8 mouse cellular contexts compared by ENCODE assay signal in genomic region chr16:23223871-23224469, GRCm38 (mm10). TPM values are rescaled to one million over a fixed set of nuclear protein-coding genes. Genes with fewer than 3 reads are reported as not detected.
DNase-seq lines count a peak whose midpoint lies in the region; ATAC-seq and TF ChIP-seq lines count a peak whose summit lies in the region.

No protein-coding gene starts in this region.

- peak overlapping the region; percentile 92; the same call in 1 of the 2 replicates for H3K9ac ChIP-seq in limb, embryonic 14.5 days (ENCODE audit: low read depth, low read length, severe bottlenecking)

- peaks cover 28% of the 10 kb centered on the region for H3K4me1 ChIP-seq in heart, embryonic 10.5 days
- peaks cover 9% of the 10 kb centered on the region; the same call in 1 of the 2 replicates for H3K4me1 ChIP-seq in spleen, adult 2 months (ENCODE audit: control insufficient read depth, insufficient read depth, insufficient read length)
- peaks cover 7% of the 10 kb centered on the region; the same call in 1 of the 2 replicates for H3K4me1 ChIP-seq in limb, embryonic 14.5 days (ENCODE audit: control insufficient read depth, insufficient read depth, low read length)

- 22% methylated on average over 12 of the region's 12 CpGs for WGBS in heart, embryonic 10.5 days
- WGBS in spleen, adult 2 months = 18% methylated on average over 12 of the region's 12 CpGs
- WGBS in limb, embryonic 14.5 days = 29% methylated on average over 12 of the region's 12 CpGs

- H3K27ac ChIP-seq in heart, embryonic 10.5 days = peak overlapping the region; percentile 91; the same call in 1 of the 2 replicates
- peak overlapping the region; percentile 74 for H3K27ac ChIP-seq in spleen, adult 2 months (ENCODE audit: insufficient read depth, low read length)
- no peak overlapping the region; the same call in 1 of the 2 replicates for H3K27ac ChIP-seq in limb, embryonic 14.5 days (replicated peaks; ENCODE audit: low read depth, low read length)

- no peak for TF ChIP-seq CTCF in spleen, adult 2 months (IDR thresholded peaks at IDR 0.05; ENCODE audit: extremely low read depth, insufficient read depth, insufficient read length, insufficient replicate concordance)

- peak overlapping the region; percentile 86; the same call in 1 of the 2 replicates for H3K4me3 ChIP-seq in heart, embryonic 10.5 days
- H3K4me3 ChIP-seq in spleen, adult 2 months (ENCODE audit: extremely low read depth, insufficient read depth, insufficient read length) = peak overlapping the region; percentile 44
- H3K4me3 ChIP-seq in limb, embryonic 14.5 days (replicated peaks; ENCODE audit: low read length) = peak overlapping the region; percentile 80

- H3K4me2 ChIP-seq in limb, embryonic 14.5 days (replicated peaks; ENCODE audit: low read depth, low read length, severe bottlenecking) = peak overlapping the region; percentile 89

- H3K9me3 ChIP-seq in heart, embryonic 10.5 days = no peaks in the 10 kb centered on the region
- no peaks in the 10 kb centered on the region for H3K9me3 ChIP-seq in limb, embryonic 14.5 days (ENCODE audit: control insufficient read depth, low read length)

- H3K27me3 ChIP-seq in heart, embryonic 10.5 days (ENCODE audit: insufficient read depth, poor library complexity, severe bottlenecking) = peaks cover 24% of the 10 kb centered on the region
- H3K27me3 ChIP-seq in spleen, adult 2 months (ENCODE audit: control insufficient read depth, insufficient read depth, low read length) = no peaks in the 10 kb centered on the region; the same call in 1 of the 2 replicates
- H3K27me3 ChIP-seq in limb, embryonic 14.5 days (ENCODE audit: control insufficient read depth, insufficient read depth, low read length) = no peaks in the 10 kb centered on the region

- ATAC-seq in limb, embryonic 14.5 days (ENCODE audit: low FRiP score, low read depth) = no peak

- no peaks in the 10 kb centered on the region for H3K36me3 ChIP-seq in heart, embryonic 10.5 days
- H3K36me3 ChIP-seq in spleen, adult 2 months (ENCODE audit: control insufficient read depth, insufficient read depth, low read length) = no peaks in the 10 kb centered on the region
- H3K36me3 ChIP-seq in limb, embryonic 14.5 days (ENCODE audit: control insufficient read depth, insufficient read depth, low read length) = no peaks in the 10 kb centered on the region

- TF ChIP-seq POLR2A in spleen, adult 2 months (IDR thresholded peaks at IDR 0.05; ENCODE audit: low read depth, low read length) = no peak
- TF ChIP-seq POLR2A in limb, embryonic 14.5 days (IDR thresholded peaks at IDR 0.05; ENCODE audit: borderline replicate concordance, extremely low read depth, insufficient read depth, insufficient read length) = no peak

- DNase-seq in heart, embryonic 10.5 days (ENCODE audit: low spot score) = peak; percentile 68
- no peak for DNase-seq in heart, postnatal 4 days
- no peak for DNase-seq in spleen, adult 2 months (ENCODE audit: low read depth in 1 of 2, low spot score in 2 of 2)
- DNase-seq in spleen, adult 18-20 months = no peak
- no peak for DNase-seq in limb, embryonic 14.5 days (ENCODE audit: low spot score)
- DNase-seq in testis, postnatal 14 days (ENCODE audit: low spot score) = peak; percentile 21
- DNase-seq in adrenal gland, postnatal 4 days (ENCODE audit: low spot score in 2 of 2) = no peak
- DNase-seq in lung, postnatal 25 days (ENCODE audit: low spot score) = no peak

RNA-seq across cellular contexts. Expression of gene St6gal1, which starts 0.6 kb away (rescaled TPM):
- polyA plus RNA-seq in heart, embryonic 10.5 days (2016; fragmentation: Nextera tagmentation; extraction: Ambion mirVana) = 11.2 and 18.0 TPM in 2 replicates
- 10 to 100 TPM; 19.8 to 20.3 TPM for total RNA-seq in heart, postnatal 4 days (2021)
- 30.5 and 33.1 TPM in 2 replicates for polyA plus RNA-seq in spleen, adult 2 months (2012; rRNA removed)
- 13.3 and 14.7 TPM in 2 replicates for polyA plus RNA-seq in limb, embryonic 14.5 days (2012; rRNA removed)
- 16.8 and 20.6 TPM in 2 replicates for polyA plus RNA-seq in limb, embryonic 14.5 days (2014; fragmentation: Nextera tagmentation; extraction: Ambion mirVana)
- 10 to 100 TPM; 46.6 to 56.3 TPM for total RNA-seq in adrenal gland, postnatal 4 days (2021)

Comparison
In these comparisons a context has a peak if more than half of its experiments do, and no peak if none do; other contexts are left out.
1. DNase-seq: peak in heart, embryonic 10.5 days (single experiment) and testis, postnatal 14 days (single experiment); none in heart, postnatal 4 days (single experiment), spleen, adult 2 months (0 of 2), spleen, adult 18-20 months (0 of 2), limb, embryonic 14.5 days (single experiment), adrenal gland, postnatal 4 days (0 of 2) and lung, postnatal 25 days (single experiment).
2. Peak in every context shown above with its lines, with median percentiles within 50 percentile points of each other: H3K4me3 ChIP-seq.